Comparison of ENCODE assay signal across 16 mouse cellular contexts in the genomic region with DNA sequence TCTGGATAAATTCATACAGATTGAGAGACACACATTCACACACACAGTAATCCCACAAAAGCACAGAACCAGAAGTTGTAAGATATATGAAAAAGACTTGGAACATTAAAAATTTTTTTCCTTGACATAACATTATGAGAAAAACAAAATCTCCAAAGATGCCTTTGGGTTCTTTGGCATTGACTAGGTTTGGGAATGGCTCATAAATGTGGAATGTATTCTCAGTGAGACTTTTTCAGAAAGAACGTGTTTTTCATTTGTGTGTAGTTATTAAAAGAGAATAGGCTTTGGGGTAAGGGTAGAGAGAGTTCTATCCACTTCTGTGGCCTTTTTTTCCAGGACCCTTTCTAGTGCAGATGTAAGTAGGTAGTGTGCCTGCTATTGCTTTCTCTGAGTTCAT.
"Had no signal": no experiment of that assay in that cellular context is flagged by ENCODE, and none has a peak within 500 bp of the region (broad histone marks: within the 10 kb centered on the region; RNA-seq: fewer than 3 reads in every experiment).

No protein-coding gene starts in this region.

- H3K27ac ChIP-seq: lung, embryonic 15.5 days; macrophage; midbrain, embryonic 13.5 days; midbrain, embryonic 15.5 days; neural tube, embryonic 12.5 days; stomach, embryonic 15.5 days; stomach, postnatal 0 days had no signal

- H3K4me1 ChIP-seq: lung, embryonic 15.5 days; megakaryocyte, embryonic 14.5 days; midbrain, embryonic 13.5 days; midbrain, embryonic 15.5 days; neural tube, embryonic 12.5 days; stomach, embryonic 15.5 days had no signal

- DNase-seq: liver, postnatal 0 days; lung, adult 2 months; lung, postnatal 14 days; lung, postnatal 36 days; right cerebral cortex, postnatal 14 days; thymus, adult 2 months; thymus, postnatal 25 days; thymus, postnatal 4 days had no signal

- H3K4me3 ChIP-seq: lung, embryonic 15.5 days; megakaryocyte, embryonic 14.5 days; midbrain, embryonic 13.5 days; midbrain, embryonic 15.5 days; neural tube, embryonic 12.5 days; stomach, embryonic 15.5 days had no signal
